Mouse (Mus musculus) neural tube, embryonic 11.5 days (tissue): ENCODE measurements around the gene Arid1b. TPM values are rescaled to one million over a fixed set of nuclear protein-coding genes. Genes with fewer than 3 reads are reported as not detected.

Experiments used
- ATAC-seq: fragments of 200-750 bp; cut with Nextera tagmentation; 2 replicates; pipeline ENCODE4 v1.8.0; 2017; ENCODE audit warnings: moderate number of reproducible peaks, mild to moderate bottlenecking, moderate TSS enrichment, moderate library complexity; ENCODE audit not compliant: insufficient read depth, low FRiP score, low TSS enrichment
- DNase-seq: peaks from one replicate; pipeline ENCODE4 v3.0.0-alpha.2; 2015; ENCODE audit warnings: low spot score
- H3K27ac ChIP-seq: fragments of 300-500 bp; sonication (generic); 2 replicates; pipeline ENCODE4 v1.5.1; 2014; ENCODE audit warnings: low read depth, mild to moderate bottlenecking, low read length
- H3K27me3 ChIP-seq: fragments of 300-500 bp; sonication (generic); 2 replicates; pipeline ENCODE4 v1.6.1; 2014; ENCODE audit warnings: mild to moderate bottlenecking, low read length, mixed read lengths; ENCODE audit not compliant: control insufficient read depth, insufficient read depth
- H3K36me3 ChIP-seq: fragments of 300-500 bp; sonication (generic); 2 replicates; pipeline ENCODE4 v1.6.1; 2014; ENCODE audit warnings: mild to moderate bottlenecking, low read length, moderate library complexity, mixed read lengths; ENCODE audit not compliant: control insufficient read depth, insufficient read depth
- H3K4me1 ChIP-seq: fragments of 300-500 bp; sonication (generic); 2 replicates; pipeline ENCODE4 v1.6.1; 2014; ENCODE audit warnings: low read length, mixed read lengths; ENCODE audit not compliant: control insufficient read depth, insufficient read depth
- H3K4me2 ChIP-seq: fragments of 300-500 bp; sonication (generic); 2 replicates; pipeline ENCODE4 v1.6.1; 2014; ENCODE audit warnings: low read depth, mild to moderate bottlenecking, moderate library complexity
- H3K4me3 ChIP-seq: fragments of 300-500 bp; sonication (generic); 2 replicates; pipeline ENCODE4 v1.5.1; 2014; ENCODE audit warnings: low read depth, low read length
- H3K9ac ChIP-seq: fragments of 300-500 bp; sonication (generic); 2 replicates; pipeline ENCODE4 v1.6.1; 2014; ENCODE audit warnings: mild to moderate bottlenecking, low read length
- H3K9me3 ChIP-seq: fragments of 300-500 bp; sonication (generic); 2 replicates; pipeline ENCODE4 v1.6.1; 2016; ENCODE audit warnings: low read length; ENCODE audit not compliant: control insufficient read depth
- WGBS: fragments of 180-500 bp; shearing (Covaris S2); extraction: QIAGEN DNeasy Blood & Tissue Kit; methylation state at CpG from one replicate; pipeline ENCODE4 v1.1.7; 2014; 5-methylcytosine and 5-hydroxymethylcytosine counted together
- polyA plus RNA-seq: library from polyadenylated mRNA; unstranded; fragments of >200 nt; fragmentation: Nextera tagmentation; extraction: Ambion mirVana; gene quantifications from 2 replicates; pipeline ENCODE4 v1.2.1, GENCODE M21; 2014

Gene Arid1b
- polyA plus RNA-seq, 1 experiment from 2014 or later, result 14.3 TPM

DNA sequence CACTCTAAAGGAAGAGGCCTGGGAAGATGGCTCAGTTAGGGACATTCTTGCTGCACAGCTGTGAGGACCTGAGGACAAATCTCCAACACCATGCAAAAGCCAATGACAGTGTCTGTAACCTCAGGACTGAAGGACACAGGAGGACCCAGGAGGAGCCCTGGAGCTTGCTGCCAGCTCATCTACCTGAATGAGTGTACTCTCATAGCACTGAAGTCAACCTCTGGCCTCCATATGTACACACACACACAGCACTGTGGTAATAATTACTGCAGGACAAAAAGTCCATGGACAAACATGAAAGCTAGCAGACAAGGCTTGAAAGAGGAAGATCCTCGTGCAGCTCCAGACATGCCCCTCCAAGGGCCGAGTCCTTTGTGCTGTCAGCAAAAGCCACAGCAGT is 238.0 kb downstream of the Arid1b start:
- no peak overlapping the region for H3K4me3 ChIP-seq
- H3K36me3 ChIP-seq, result no peaks in the 10 kb centered on the region
- ATAC-seq (no peak), DNase-seq (no peak)
- H3K27me3 ChIP-seq, result no peaks in the 10 kb centered on the region
- H3K9ac ChIP-seq, result no peak overlapping the region
- H3K4me1 ChIP-seq, result peaks cover 25% of the 10 kb centered on the region
- H3K27ac ChIP-seq, result no peak overlapping the region
- no peaks in the 10 kb centered on the region for H3K9me3 ChIP-seq
- no peak overlapping the region for H3K4me2 ChIP-seq
- WGBS, result 79% methylated on average over 2 of the region's 2 CpGs

DNA sequence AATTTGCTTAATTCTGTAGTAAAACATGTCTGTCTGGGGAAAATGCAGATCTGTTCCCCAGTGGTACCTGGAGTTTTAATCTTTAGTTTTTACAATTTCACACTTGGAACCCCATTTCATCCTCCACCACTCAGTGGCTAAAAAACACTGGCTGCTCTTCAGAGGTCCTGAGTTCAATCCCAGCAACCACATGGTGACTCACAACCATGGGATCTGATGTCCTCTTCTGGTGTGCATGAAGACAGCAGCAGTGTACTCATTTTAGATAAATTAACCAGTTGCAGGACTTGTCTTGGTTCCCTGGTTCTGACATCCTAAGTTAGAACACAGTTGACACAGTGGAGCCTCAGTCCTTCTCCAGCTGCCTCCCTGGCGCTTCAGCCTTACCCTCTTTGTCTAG is 239.9 kb downstream of the Arid1b start:
- no peak for ATAC-seq
- Histone ChIP-seq H3K4me1 (peaks cover 20% of the 10 kb centered on the region), H3K9ac (no peak overlapping the region), H3K4me2 (no peak overlapping the region), H3K9me3 (no peaks in the 10 kb centered on the region), H3K4me3 (no peak overlapping the region), H3K36me3 (no peaks in the 10 kb centered on the region), H3K27ac (no peak overlapping the region), H3K27me3 (no peaks in the 10 kb centered on the region)
- no peak for DNase-seq
- WGBS, result 100% methylated on average over 1 of the region's 1 CpGs

DNA sequence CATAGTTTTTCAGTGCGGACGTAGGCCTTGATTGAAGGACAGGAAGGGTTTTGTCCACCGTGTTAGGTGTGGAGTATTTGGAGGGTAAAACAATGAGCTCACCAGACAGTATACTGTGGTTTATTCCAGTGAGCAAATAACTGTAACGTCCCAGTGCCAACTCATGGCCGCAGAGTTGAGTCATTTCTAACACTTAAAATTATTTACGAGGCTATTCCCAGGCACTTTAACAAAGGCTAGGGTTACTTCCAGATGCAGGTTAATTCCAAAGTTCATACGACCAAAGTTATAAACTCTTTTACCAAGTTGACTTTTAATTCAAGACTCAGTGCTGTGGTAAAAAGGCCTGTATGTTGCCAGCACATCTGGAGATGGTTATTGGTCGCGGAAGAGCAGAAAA is 240.9 kb downstream of the Arid1b start:
- DNase-seq, result no peak
- Histone ChIP-seq H3K27ac (no peak overlapping the region), H3K4me3 (no peak overlapping the region), H3K9me3 (no peaks in the 10 kb centered on the region), H3K36me3 (no peaks in the 10 kb centered on the region), H3K9ac (no peak overlapping the region), H3K4me2 (no peak overlapping the region), H3K27me3 (no peaks in the 10 kb centered on the region), H3K4me1 (peaks cover 20% of the 10 kb centered on the region)
- no peak for ATAC-seq
- WGBS, result 63% methylated on average over 9 of the region's 9 CpGs

DNA sequence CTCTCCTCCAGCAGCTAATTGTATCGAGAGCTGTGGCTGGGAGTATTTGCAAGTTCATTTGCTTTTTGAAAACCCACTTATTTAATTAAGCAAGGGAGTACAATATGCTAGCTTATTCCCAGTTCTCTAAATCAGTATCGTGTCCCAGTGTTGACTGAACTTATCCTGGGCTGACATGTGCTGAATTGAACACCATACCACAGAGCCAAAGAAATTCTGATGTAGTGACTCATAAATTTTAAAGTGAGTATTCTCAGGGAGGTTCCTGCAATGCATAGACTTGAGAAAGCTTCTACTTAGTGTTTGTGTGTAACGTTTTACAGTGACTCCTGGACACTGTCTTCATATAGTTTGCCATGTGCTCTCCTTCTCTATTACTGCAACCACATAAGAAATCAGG is 243.6 kb downstream of the Arid1b start:
- Histone ChIP-seq H3K27ac (no peak overlapping the region), H3K27me3 (no peaks in the 10 kb centered on the region), H3K36me3 (no peaks in the 10 kb centered on the region), H3K4me1 (peaks cover 17% of the 10 kb centered on the region), H3K9me3 (no peaks in the 10 kb centered on the region), H3K9ac (no peak overlapping the region), H3K4me3 (no peak overlapping the region), H3K4me2 (no peak overlapping the region)
- DNase-seq, result no peak
- ATAC-seq, result no peak
- 82% methylated on average over 3 of the region's 3 CpGs for WGBS

DNA sequence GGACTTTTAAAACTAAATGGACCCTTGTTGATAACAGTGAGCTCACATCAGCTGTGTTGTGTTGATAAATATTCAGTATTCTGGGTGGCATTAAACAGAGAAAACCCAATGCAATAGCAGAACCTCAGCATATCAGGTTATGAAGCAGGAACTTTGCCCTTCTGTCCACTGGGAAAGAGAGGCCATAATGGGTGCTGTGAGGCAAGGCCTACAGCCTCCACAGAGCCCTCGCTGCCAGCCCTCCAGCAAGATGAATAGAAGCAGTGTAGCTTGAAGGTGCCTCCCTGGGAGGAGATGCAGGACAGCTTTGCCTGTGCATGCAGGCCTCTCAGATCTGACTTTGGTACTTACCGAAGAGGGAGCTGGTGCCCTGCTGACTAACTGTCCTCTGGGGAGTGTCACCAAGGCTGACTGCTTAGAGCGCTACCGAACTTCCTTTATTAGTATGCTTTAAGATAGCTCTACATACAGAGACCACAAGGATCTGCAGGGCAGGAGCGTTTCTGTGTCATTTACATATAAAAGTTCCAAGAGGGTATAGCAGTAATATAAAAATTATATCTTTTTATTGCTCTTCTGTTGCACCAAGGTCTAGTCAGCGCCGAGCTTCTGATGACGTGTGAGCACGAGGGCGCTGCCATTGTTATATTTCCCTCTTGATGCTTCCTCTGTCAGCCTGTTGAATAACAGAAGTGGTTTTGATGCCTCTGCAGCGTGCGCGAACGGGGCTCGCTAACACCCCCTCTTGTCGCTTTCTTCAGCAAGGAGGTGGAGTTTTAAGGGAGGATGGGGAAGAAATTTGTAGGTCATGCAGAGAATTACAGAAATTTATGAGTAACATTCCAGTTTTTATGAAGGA is 244.5 kb downstream of the Arid1b start:
- H3K36me3 ChIP-seq, result no peaks in the 10 kb centered on the region
- ATAC-seq (no peak), DNase-seq (no peak)
- 78% methylated on average over 16 of the region's 16 CpGs for WGBS
- H3K4me2 ChIP-seq, result no peak overlapping the region
- H3K4me3 ChIP-seq, result no peak overlapping the region
- peaks cover 17% of the 10 kb centered on the region for H3K4me1 ChIP-seq
- H3K9ac ChIP-seq, result no peak overlapping the region
- H3K27me3 ChIP-seq, result no peaks in the 10 kb centered on the region
- no peak overlapping the region for H3K27ac ChIP-seq
- no peaks in the 10 kb centered on the region for H3K9me3 ChIP-seq

DNA sequence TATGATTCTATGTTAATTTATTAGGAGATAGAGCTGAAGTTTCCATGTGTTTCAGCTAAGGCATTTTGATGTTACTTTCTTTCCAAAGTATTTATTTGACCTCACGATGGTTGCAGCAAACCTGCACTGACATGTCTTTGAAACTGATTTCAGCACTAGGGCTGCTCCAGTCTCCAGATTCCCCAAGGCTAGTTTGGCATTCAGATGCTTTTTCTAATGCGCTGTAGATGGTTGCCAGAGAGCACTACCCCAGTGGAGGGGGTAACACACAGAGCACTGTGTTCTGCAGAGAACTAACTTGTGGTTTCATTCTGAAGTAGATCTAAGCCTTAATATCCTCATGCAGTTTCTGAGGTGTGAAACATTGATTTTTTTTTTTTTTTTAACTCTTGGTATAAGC is 250.4 kb downstream of the Arid1b start:
- ATAC-seq (no peak), DNase-seq (no peak)
- H3K27ac ChIP-seq, result no peak overlapping the region
- WGBS, result 85% methylated on average over 2 of the region's 2 CpGs
- no peak overlapping the region for H3K4me3 ChIP-seq
- peaks cover 3% of the 10 kb centered on the region; the same call in 1 of the 2 replicates for H3K4me1 ChIP-seq
- H3K4me2 ChIP-seq, result no peak overlapping the region
- H3K36me3 ChIP-seq, result no peaks in the 10 kb centered on the region
- H3K9ac ChIP-seq, result no peak overlapping the region
- no peaks in the 10 kb centered on the region for H3K27me3 ChIP-seq
- H3K9me3 ChIP-seq, result no peaks in the 10 kb centered on the region

DNA sequence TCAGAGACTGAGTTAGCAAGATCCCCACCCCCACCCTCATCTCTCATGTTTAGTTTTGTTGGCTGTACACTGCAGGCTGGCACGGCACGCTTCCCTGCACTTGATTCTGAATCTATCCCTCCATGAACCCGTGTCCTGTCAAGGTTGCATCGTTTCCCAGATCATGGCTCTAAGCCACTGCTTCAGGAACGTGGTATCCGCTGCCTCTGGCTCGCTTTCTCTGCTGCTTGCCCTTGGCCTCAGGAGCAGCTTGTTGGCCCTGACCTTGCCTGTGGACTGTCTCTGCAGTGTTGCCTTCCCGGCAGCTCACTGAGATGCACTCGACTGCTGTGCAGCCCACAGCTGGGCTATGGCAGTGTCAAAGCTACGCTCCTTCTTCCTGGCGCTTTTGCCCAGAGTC is 252.6 kb downstream of the Arid1b start:
- no peak for ATAC-seq
- H3K9me3 ChIP-seq, result no peaks in the 10 kb centered on the region
- no peaks in the 10 kb centered on the region for H3K36me3 ChIP-seq
- DNase-seq, result no peak
- no peak overlapping the region; the same call in 1 of the 2 replicates for H3K9ac ChIP-seq
- no peaks in the 10 kb centered on the region for H3K27me3 ChIP-seq
- no peak overlapping the region for H3K27ac ChIP-seq
- peaks cover 3% of the 10 kb centered on the region for H3K4me1 ChIP-seq
- no peak overlapping the region for H3K4me2 ChIP-seq
- no peak overlapping the region for H3K4me3 ChIP-seq
- 93% methylated on average over 11 of the region's 11 CpGs for WGBS

DNA sequence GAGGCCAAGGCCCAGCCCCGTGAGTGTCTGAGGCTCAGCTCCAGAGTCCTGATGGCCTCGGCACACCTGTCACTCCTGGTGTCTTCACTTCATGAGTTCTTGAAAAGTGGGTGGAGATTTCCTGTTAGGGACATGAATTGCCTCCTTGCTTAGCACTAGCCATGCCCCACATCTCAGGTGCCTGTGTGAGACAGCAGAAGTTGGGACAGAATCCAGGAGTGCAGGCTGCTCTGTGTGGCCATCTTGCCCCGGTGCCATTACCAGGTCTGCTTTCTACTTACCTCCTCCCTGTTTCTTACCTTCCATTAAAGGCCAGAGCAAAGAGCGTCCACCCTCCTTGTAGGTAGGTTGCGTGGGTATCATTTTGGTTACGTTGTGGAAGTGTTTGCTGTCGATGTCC is 253.1 kb downstream of the Arid1b start:
- Histone ChIP-seq H3K27me3 (no peaks in the 10 kb centered on the region), H3K27ac (no peak overlapping the region), H3K9ac (no peak overlapping the region), H3K4me2 (no peak overlapping the region), H3K4me3 (no peak overlapping the region), H3K9me3 (no peaks in the 10 kb centered on the region), H3K4me1 (peaks cover 3% of the 10 kb centered on the region), H3K36me3 (no peaks in the 10 kb centered on the region)
- WGBS, result 96% methylated on average over 7 of the region's 7 CpGs
- DNase-seq (no peak), ATAC-seq (no peak)

DNA sequence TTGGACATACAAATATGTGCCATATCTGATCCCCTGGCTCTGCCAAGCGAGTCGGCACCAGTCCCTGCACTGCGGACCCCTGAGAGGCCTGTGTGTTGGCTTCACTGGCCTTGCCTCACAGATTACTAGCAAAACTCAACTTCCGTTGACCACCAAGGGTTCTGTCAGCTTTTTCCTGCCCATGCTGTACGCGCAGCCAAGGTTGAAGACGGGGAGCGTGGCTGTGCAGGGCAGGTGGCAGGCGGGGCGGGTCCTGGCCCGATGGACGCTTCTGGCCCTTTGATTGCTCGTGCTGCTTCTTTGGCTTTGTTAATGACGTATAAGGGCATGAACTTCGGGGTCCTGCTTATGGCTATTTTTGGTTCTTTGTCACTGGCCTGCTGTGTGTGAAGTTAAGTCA is 253.6 kb downstream of the Arid1b start:
- Histone ChIP-seq H3K9ac (no peak overlapping the region), H3K4me3 (no peak overlapping the region), H3K4me1 (peaks cover 3% of the 10 kb centered on the region), H3K36me3 (no peaks in the 10 kb centered on the region), H3K9me3 (no peaks in the 10 kb centered on the region), H3K27ac (no peak overlapping the region), H3K4me2 (no peak overlapping the region), H3K27me3 (no peaks in the 10 kb centered on the region)
- no peak for ATAC-seq
- DNase-seq, result no peak
- 92% methylated on average over 15 of the region's 15 CpGs for WGBS
